Comparison of ENCODE assay signal across 27 mouse cellular contexts in the genomic region with DNA sequence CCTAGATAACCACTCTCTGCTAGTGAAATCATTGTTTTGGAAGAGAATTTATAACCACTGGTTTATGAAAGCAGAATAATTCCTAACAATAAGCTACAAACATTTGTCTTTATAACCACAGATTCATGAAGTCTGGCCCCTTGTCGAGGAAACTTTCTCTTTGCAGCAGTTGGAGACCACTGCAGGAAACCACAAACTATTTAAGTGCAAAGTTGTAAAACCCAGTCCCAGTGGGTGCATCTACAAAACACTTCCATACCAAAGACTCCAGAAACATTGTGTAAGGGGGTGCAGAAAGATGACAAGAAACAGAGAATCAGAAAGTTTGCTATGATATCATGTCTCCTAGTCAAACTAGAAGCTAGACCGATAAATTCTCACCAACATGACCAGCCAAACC. TPM values are rescaled to one million over a fixed set of nuclear protein-coding genes. Genes with fewer than 3 reads are reported as not detected.
DNase-seq lines count a peak whose midpoint lies in the region; ATAC-seq and TF ChIP-seq lines count a peak whose summit lies in the region.
"Had no signal": no experiment of that assay in that cellular context is flagged by ENCODE, and none has a peak within 500 bp of the region (broad histone marks: within the 10 kb centered on the region; RNA-seq: fewer than 3 reads in every experiment).

No protein-coding gene starts in this region.

- 0 out of 2 replicates have a peak, but pooled peaks cover under 1% of the 10 kb centered on the region for H3K4me1 ChIP-seq in heart, embryonic 12.5 days (replicated peaks)
- H3K4me1 ChIP-seq: embryonic facial prominence, embryonic 13.5 days; embryonic facial prominence, embryonic 15.5 days; forebrain, embryonic 10.5 days; forebrain, embryonic 12.5 days had no signal

- H3K27ac ChIP-seq in heart, embryonic 12.5 days (ENCODE audit: poor library complexity, severe bottlenecking): no peak overlapping the region
- no peak overlapping the region for H3K27ac ChIP-seq in gastrocnemius, adult 2 months
- H3K27ac ChIP-seq: embryonic facial prominence, embryonic 13.5 days; embryonic facial prominence, embryonic 15.5 days; forebrain, embryonic 10.5 days; forebrain, embryonic 12.5 days had no signal

- no peak overlapping the region for H3K9ac ChIP-seq in heart, embryonic 12.5 days
- H3K9ac ChIP-seq: embryonic facial prominence, embryonic 13.5 days; embryonic facial prominence, embryonic 15.5 days; forebrain, embryonic 12.5 days had no signal

- no peaks in the 10 kb centered on the region for H3K36me3 ChIP-seq in heart, embryonic 12.5 days
- H3K36me3 ChIP-seq: embryonic facial prominence, embryonic 13.5 days; embryonic facial prominence, embryonic 15.5 days; forebrain, embryonic 10.5 days; forebrain, embryonic 12.5 days; G1E had no signal

- TF ChIP-seq CTCF in gastrocnemius, adult 2 months (IDR thresholded peaks at IDR 0.05): no peak

- DNase-seq in 416B (ENCODE audit: low read depth): peak; percentile 3
- no peak for DNase-seq in gastrocnemius, adult 2 months
- DNase-seq: adrenal gland, adult 8-10 months; adrenal gland, postnatal 14 days; adrenal gland, postnatal 36 days; B cell, adult 2 months; cerebellum, adult 11-12 months; cerebellum, adult 2 months; cerebellum, adult 9-10 months; cerebellum, postnatal 10 days; cerebellum, postnatal 25 days; embryo, embryonic 11 days had no signal

- WGBS in heart, embryonic 12.5 days: 72% methylated on average over 2 of the region's 2 CpGs

- H3K4me3 ChIP-seq in heart, embryonic 12.5 days: no peak overlapping the region
- H3K4me3 ChIP-seq in gastrocnemius, adult 2 months: no peak overlapping the region
- H3K4me3 ChIP-seq: embryonic facial prominence, embryonic 13.5 days; embryonic facial prominence, embryonic 15.5 days; erythroblast, embryonic 14.5 days; forebrain, embryonic 10.5 days; forebrain, embryonic 12.5 days had no signal

- H3K27me3 ChIP-seq in heart, embryonic 12.5 days (replicated peaks): no peaks in the 10 kb centered on the region
- H3K27me3 ChIP-seq: CH12.LX; embryonic facial prominence, embryonic 13.5 days; embryonic facial prominence, embryonic 15.5 days; forebrain, embryonic 12.5 days; Patski had no signal

- peak; percentile 63 for ATAC-seq in common myeloid progenitor, adult 5-6 weeks (replicated peaks; ENCODE audit: low read depth, poor library complexity, severe bottlenecking)
- ATAC-seq in megakaryocyte progenitor cell, adult 5-6 weeks (replicated peaks; ENCODE audit: poor library complexity): 0 out of 2 replicates have a peak, but pooled peaks have one; percentile 37
- ATAC-seq in heart, embryonic 12.5 days (ENCODE audit: insufficient number of reproducible peaks, low FRiP score): no peak
- ATAC-seq: activated CD4-positive, CD25-positive, alpha-beta regulatory T cell, adult 4 months; CD4-positive, CD25-positive, alpha-beta regulatory T cell, adult 4 months; forebrain, embryonic 14.5 days; forebrain, embryonic 16.5 days; Patski had no signal

- intact Hi-C loops in gastrocnemius, adult 2 months (cut with DNase I): no loop called here

- H3K4me2 ChIP-seq in heart, embryonic 12.5 days: no peak overlapping the region
- H3K4me2 ChIP-seq: embryonic facial prominence, embryonic 13.5 days; embryonic facial prominence, embryonic 15.5 days; forebrain, embryonic 12.5 days had no signal

- H3K9me3 ChIP-seq in heart, embryonic 12.5 days (replicated peaks): no peaks in the 10 kb centered on the region
- H3K9me3 ChIP-seq: embryonic facial prominence, embryonic 13.5 days; embryonic facial prominence, embryonic 15.5 days; forebrain, embryonic 10.5 days; forebrain, embryonic 12.5 days; G1E had no signal

RNA-seq across cellular contexts. Expression of gene Tinag, which starts 5.8 kb away (rescaled TPM):
- not detected in 2 replicates for total RNA-seq in common myeloid progenitor, adult 5-6 weeks (2017)
- total RNA-seq in megakaryocyte progenitor cell, adult 5-6 weeks (2015): not detected in 2 replicates
- not detected in 2 replicates for total RNA-seq in megakaryocyte progenitor cell, adult 5-6 weeks (2017)
- polyA plus RNA-seq in heart, embryonic 12.5 days (2016; fragmentation: Nextera tagmentation; extraction: Ambion mirVana): not detected in 2 replicates
- total RNA-seq in gastrocnemius, adult 2 months (2021): not detected
- total RNA-seq: CH12.LX had no signal
- polyA plus RNA-seq: activated CD4-positive, CD25-positive, alpha-beta regulatory T cell, adult 4 months; CD4-positive, CD25-positive, alpha-beta regulatory T cell, adult 4 months; erythroblast, embryonic 14.5 days; forebrain, embryonic 14.5 days; G1E had no signal
